Mouse (Mus musculus) stomach, embryonic 16.5 days (tissue): Measurements from ENCODE around the gene Slc7a8. TPM values are rescaled to one million over a fixed set of nuclear protein-coding genes. Genes with fewer than 3 reads are reported as not detected.

Experiments
- ATAC-seq: fragments of 200-750 bp; cut with Nextera tagmentation; 2 replicates; pipeline ENCODE4 v1.8.0; 2017; ENCODE audit warnings: moderate number of reproducible peaks, moderate TSS enrichment; ENCODE audit not compliant: insufficient read depth, low FRiP score
- H3K27ac ChIP-seq: fragments of 300-500 bp; sonication (generic); 2 replicates; pipeline ENCODE4 v1.5.1; 2014; ENCODE audit warnings: low read length
- H3K27me3 ChIP-seq: fragments of 300-500 bp; sonication (generic); 2 replicates; pipeline ENCODE4 v1.6.1; 2014; ENCODE audit warnings: low read length, control low read depth, mixed read lengths; ENCODE audit not compliant: control insufficient read depth, insufficient read depth
- H3K36me3 ChIP-seq: fragments of 300-500 bp; sonication (generic); 2 replicates; pipeline ENCODE4 v1.6.1; 2014; ENCODE audit warnings: low read length; ENCODE audit not compliant: control insufficient read depth, insufficient read depth
- H3K4me1 ChIP-seq: fragments of 300-500 bp; sonication (generic); 2 replicates; pipeline ENCODE4 v1.6.1; 2014; ENCODE audit warnings: low read length, control low read depth, mixed read lengths; ENCODE audit not compliant: control insufficient read depth, insufficient read depth
- H3K4me2 ChIP-seq: fragments of 300-500 bp; sonication (generic); 2 replicates; pipeline ENCODE4 v1.6.1; 2014; ENCODE audit warnings: low read depth, low read length, mixed read lengths
- H3K4me3 ChIP-seq: fragments of 300-500 bp; sonication (generic); replicated peaks from 2 replicates; pipeline ENCODE4 v1.5.1; 2014; ENCODE audit warnings: mild to moderate bottlenecking, low read length
- H3K9ac ChIP-seq: fragments of 300-500 bp; sonication (generic); 2 replicates; pipeline ENCODE4 v1.6.1; 2014; ENCODE audit warnings: low read length
- H3K9me3 ChIP-seq: fragments of 300-500 bp; sonication (generic); replicated peaks from 2 replicates; pipeline ENCODE4 v1.6.1; 2016; ENCODE audit warnings: low read length, control low read depth; ENCODE audit not compliant: control insufficient read depth
- WGBS: fragments of 180-500 bp; shearing (Covaris S2); extraction: QIAGEN DNeasy Blood & Tissue Kit; methylation state at CpG from one replicate; pipeline ENCODE4 v1.1.7; 2014; 5-methylcytosine and 5-hydroxymethylcytosine counted together
- polyA plus RNA-seq: library from polyadenylated mRNA; unstranded; fragments of >200 nt; fragmentation: Nextera tagmentation; extraction: Ambion mirVana; gene quantifications from 2 replicates; pipeline ENCODE4 v1.2.1, GENCODE M21; 2015

Gene Slc7a8
- polyA plus RNA-seq, 1 experiment from 2014 or later: 10.2 TPM

DNA sequence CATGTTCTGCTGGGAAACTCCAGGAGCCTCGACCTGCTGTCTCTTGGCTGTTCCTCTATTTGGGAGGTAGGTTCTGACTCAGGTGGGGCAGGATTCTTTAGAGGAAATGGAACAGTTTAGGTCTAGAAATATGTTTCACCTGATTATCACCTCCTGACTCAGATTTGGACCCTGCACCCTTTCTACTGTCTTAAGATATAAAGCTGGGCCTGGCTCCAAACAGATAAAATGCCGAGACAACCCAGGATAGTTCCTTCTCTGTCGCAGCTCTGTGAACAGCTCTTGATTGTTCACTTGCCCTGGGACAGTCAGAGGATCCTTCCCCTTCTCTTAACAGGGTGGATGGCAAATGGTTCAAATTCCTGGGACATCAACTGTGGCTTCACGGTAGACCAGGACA lies 46.5 kb downstream of the Slc7a8 start:
- Histone ChIP-seq H3K4me3 (no peak overlapping the region), H3K27me3 (no peaks in the 10 kb centered on the region), H3K4me2 (no peak overlapping the region), H3K9ac (no peak overlapping the region), H3K4me1 (0 out of 2 replicates have a peak, but pooled peaks cover 2% of the 10 kb centered on the region), H3K27ac (no peak overlapping the region), H3K9me3 (no peaks in the 10 kb centered on the region), H3K36me3 (no peaks in the 10 kb centered on the region)
- no peak for ATAC-seq
- 68% methylated on average over 4 of the region's 4 CpGs for WGBS

DNA sequence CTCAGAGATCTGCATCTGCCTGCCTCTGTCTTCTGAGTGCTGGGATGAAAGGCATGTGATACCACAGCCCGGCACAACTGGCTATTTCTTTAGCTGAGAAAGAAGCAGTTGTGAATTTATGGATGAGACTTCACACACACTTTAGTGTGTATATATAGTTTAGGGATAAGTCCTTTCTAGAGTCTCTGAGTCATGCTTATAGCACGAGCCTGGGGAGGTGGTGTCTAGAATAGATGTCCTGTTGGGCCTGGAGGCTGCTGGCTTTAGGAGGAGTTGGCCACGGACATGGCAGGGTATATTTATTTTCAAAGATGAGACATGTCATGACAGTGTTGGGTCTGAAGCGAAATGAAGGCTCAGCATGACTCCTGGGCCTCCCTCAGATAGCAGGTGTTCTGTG lies 47.7 kb downstream of the Slc7a8 start:
- no peak overlapping the region for H3K4me3 ChIP-seq
- H3K4me2 ChIP-seq: no peak overlapping the region
- H3K9me3 ChIP-seq: no peaks in the 10 kb centered on the region
- H3K36me3 ChIP-seq: no peaks in the 10 kb centered on the region
- H3K27me3 ChIP-seq: no peaks in the 10 kb centered on the region
- no peak for ATAC-seq
- H3K27ac ChIP-seq: no peak overlapping the region
- H3K4me1 ChIP-seq: 0 out of 2 replicates have a peak, but pooled peaks cover 2% of the 10 kb centered on the region
- 69% methylated on average over 4 of the region's 4 CpGs for WGBS
- H3K9ac ChIP-seq: no peak overlapping the region

DNA sequence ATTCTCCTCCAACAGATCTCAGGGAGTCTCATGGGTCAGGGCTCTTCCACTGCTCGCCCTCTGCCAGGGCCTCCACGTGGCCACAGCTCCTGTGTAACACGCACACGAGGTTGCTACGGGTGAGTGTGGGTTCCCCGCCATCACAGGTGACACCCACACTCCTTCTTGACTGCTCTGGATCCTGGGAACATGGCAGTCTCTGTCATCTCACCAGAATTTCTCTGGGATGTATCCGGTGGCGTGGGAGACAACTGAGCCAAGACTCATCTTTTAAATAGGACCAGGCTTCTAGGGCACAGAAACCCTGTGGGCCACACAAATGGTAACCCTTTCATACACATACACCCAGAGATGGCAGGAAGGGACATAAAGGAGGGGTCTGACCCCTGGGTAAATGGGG lies 49.5 kb downstream of the Slc7a8 start:
- no peaks in the 10 kb centered on the region for H3K9me3 ChIP-seq
- no peak overlapping the region for H3K27ac ChIP-seq
- no peaks in the 10 kb centered on the region for H3K36me3 ChIP-seq
- WGBS: 82% methylated on average over 8 of the region's 8 CpGs
- H3K4me1 ChIP-seq: 0 out of 2 replicates have a peak, but pooled peaks cover 2% of the 10 kb centered on the region
- no peak overlapping the region for H3K4me2 ChIP-seq
- no peak overlapping the region for H3K9ac ChIP-seq
- no peak for ATAC-seq
- H3K4me3 ChIP-seq: no peak overlapping the region
- no peaks in the 10 kb centered on the region for H3K27me3 ChIP-seq

DNA sequence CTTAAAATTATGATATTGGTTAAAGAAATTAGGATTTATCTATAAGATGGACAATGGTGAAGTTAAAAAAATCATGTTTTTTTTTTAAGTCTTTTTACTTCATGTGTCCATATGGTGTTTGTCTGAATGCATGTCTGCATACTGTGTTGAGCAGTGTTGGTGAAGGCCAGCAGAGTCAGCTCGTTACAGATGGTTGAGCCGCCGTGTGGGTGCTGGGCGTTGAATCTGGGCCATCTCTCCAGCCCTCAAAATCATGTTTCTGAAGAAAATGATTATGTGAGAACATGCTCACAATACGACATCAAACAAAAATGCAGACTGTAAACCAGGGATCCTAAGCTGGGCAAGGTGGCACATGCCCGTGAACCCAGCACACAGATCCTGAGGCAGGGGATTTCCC lies 51.4 kb downstream of the Slc7a8 start:
- Histone ChIP-seq H3K4me2 (no peak overlapping the region), H3K36me3 (no peaks in the 10 kb centered on the region), H3K4me3 (no peak overlapping the region), H3K27me3 (no peaks in the 10 kb centered on the region), H3K27ac (no peak overlapping the region), H3K9me3 (no peaks in the 10 kb centered on the region), H3K4me1 (no peaks in the 10 kb centered on the region), H3K9ac (no peak overlapping the region)
- no peak for ATAC-seq
- WGBS: 82% methylated on average over 6 of the region's 6 CpGs

DNA sequence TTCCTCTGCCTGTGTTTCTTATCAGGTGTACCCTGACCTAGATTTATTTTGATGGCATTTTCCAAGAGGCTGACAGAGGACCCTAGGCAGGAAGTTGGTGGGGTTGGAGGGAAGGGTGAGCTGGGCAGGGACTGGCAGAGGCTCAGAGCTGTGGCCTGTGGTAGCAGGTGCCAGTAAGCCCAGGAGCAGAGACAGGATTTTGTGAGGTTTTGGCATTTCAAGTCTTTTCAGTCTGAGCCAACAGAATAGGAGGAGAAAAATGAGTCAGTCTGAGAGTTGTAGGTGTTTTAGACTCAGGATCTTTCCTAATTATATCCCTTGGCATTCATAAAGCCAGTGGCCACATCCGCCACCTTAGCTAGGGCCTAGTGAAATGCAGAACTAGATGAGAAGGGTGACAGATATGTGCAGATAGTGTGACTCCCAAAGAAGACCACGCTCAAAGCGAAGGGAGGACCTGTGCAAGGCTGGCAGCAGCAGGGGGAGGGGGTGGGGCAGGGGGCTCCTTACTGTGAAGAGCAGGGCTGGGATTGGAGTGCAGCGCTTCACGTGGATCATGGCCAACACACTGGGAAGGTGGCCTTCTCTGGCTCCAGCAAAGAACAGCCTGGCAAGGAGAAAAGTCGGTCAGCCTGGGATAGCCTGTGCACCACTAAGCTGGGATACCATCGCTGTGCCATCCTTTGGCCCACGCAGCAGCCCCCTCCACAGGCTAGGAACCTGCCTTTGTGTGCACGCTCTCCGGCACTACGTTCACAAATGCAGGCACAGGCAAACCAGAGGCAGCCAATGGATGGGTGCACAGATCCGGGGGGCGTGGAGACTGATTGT lies 52.7 kb downstream of the Slc7a8 start:
- H3K4me2 ChIP-seq: no peak overlapping the region
- no peaks in the 10 kb centered on the region for H3K27me3 ChIP-seq
- no peaks in the 10 kb centered on the region for H3K9me3 ChIP-seq
- H3K9ac ChIP-seq: no peak overlapping the region
- no peak overlapping the region for H3K27ac ChIP-seq
- H3K4me1 ChIP-seq: no peaks in the 10 kb centered on the region
- ATAC-seq: no peak
- H3K36me3 ChIP-seq: no peaks in the 10 kb centered on the region
- no peak overlapping the region for H3K4me3 ChIP-seq
- 72% methylated on average over 13 of the region's 13 CpGs for WGBS

DNA sequence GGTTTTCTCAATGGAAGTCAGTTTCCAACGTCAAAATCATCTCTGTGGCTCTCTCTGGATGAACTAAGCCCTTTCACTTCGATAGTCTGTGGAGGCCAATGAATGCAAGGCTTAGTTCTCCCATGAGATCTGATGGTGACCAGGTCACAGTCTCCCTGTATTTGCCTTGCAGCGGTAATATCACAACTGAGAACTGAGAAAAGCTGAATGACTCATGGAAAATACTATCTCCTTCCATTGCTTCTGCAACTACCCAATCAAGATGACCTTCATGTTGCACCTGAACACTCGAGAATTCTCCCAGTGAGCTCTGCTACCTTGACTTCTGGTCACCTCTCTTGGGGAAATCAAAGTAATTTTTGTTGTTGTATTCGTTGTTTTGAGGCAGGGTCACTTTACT lies 54.2 kb downstream of the Slc7a8 start:
- Histone ChIP-seq H3K4me2 (no peak overlapping the region), H3K9ac (no peak overlapping the region), H3K27me3 (no peaks in the 10 kb centered on the region), H3K36me3 (no peaks in the 10 kb centered on the region), H3K27ac (no peak overlapping the region), H3K4me3 (no peak overlapping the region), H3K4me1 (no peaks in the 10 kb centered on the region), H3K9me3 (no peaks in the 10 kb centered on the region)
- ATAC-seq: no peak
- 68% methylated on average over 5 of the region's 5 CpGs for WGBS

DNA sequence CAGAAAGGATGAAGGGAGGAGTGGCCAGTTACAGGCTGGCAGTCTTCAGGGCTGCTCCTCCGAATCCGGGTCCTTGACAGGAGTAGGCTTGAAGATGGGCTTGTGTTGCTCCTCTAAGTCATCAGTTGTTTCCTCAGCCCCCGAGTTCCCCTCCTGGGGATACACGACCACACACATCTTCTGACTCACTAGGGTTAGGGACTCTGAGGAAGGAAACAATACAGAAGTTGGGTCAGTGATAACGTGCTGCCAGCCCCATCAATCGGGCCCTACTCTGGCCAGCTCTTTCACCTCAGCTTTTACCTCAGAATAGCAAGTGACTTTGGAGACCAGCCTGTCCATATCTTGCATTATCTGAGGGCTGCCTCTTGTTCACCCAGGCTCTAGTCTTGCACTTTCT lies 57.7 kb downstream of the Slc7a8 start:
- Histone ChIP-seq H3K36me3 (no peaks in the 10 kb centered on the region), H3K27ac (no peak overlapping the region), H3K4me3 (no peak overlapping the region), H3K27me3 (no peaks in the 10 kb centered on the region), H3K4me2 (no peak overlapping the region), H3K9ac (no peak overlapping the region), H3K9me3 (no peaks in the 10 kb centered on the region), H3K4me1 (no peaks in the 10 kb centered on the region)
- WGBS: 66% methylated on average over 6 of the region's 6 CpGs
- no peak for ATAC-seq

DNA sequence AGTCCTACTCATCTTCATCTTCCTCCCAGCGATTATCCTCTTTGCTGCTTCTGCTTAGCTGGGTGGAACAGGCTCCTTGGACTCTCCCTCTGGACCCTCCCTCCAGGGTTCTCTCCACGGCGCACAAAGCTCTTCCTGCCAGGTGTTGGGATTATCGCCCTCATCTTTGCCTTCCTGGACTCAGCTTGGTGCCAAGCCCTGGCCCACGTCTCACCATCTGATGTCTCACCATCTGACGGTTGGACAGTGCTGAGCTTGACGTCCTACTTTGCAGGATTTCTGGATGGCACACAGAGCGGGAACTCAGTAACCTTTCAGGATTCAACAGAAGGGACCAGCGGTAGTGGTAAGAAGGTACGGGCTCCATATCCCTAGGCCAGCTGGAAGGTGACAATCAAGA lies 60.0 kb downstream of the Slc7a8 start:
- 82% methylated on average over 10 of the region's 10 CpGs for WGBS
- Histone ChIP-seq H3K27ac (no peak overlapping the region), H3K4me3 (no peak overlapping the region), H3K9me3 (no peaks in the 10 kb centered on the region), H3K9ac (no peak overlapping the region), H3K4me2 (no peak overlapping the region), H3K4me1 (no peaks in the 10 kb centered on the region), H3K27me3 (no peaks in the 10 kb centered on the region), H3K36me3 (no peaks in the 10 kb centered on the region)
- no peak for ATAC-seq

DNA sequence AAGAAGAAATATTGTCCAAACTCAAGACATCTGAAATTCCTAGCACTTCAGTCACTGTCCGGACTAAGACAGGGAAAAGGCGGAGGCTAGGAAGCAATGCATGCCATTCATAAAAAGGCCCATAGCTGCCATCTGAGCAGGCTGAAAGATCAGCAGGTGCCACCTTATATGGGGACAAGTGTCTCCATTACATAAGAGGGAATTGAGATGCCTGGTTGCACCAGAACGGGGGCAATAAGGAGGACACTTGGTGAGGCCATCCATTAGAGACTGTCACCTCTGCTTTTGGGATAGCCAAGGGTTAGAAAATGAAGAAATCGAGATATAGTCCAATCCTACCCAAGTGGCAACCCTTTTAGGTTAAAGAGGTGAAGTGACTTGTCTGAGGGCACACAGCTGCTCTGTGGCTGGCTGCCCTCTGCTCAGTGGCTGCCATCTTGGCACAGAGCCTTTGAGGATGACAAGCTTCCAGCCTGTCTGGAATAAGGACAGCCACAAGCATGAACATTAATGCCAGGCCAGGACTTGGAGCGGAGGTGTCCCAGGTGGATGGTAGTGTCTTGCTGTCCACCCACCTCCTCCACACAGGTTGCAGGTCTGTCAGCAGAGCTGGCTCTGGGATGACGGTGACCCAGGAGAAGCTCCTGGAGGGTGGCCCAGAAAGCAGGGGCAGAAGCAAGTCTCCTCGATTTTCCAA lies 60.9 kb downstream of the Slc7a8 start:
- no peaks in the 10 kb centered on the region for H3K36me3 ChIP-seq
- H3K9me3 ChIP-seq: no peaks in the 10 kb centered on the region
- ATAC-seq: no peak
- no peaks in the 10 kb centered on the region for H3K27me3 ChIP-seq
- H3K9ac ChIP-seq: no peak overlapping the region
- no peaks in the 10 kb centered on the region for H3K4me1 ChIP-seq
- WGBS: 83% methylated on average over 7 of the region's 7 CpGs
- no peak overlapping the region for H3K4me3 ChIP-seq
- H3K4me2 ChIP-seq: no peak overlapping the region
- H3K27ac ChIP-seq: no peak overlapping the region
